Mouse (Mus musculus): ENCODE measurements around the gene Mlxip.

Gene Mlxip

GRCm38 (mm10) chr5:123394303-123394956 lies at the start of gene Mlxip:
Mlxip (plus strand) TSS chr5:123394798.
- peak; percentile 93 for DNase-seq

- peak; percentile 61 for DNase-seq
Observed at GRCm38 (mm10) chr5:123344963-123345852, 49.4 kb upstream of the Mlxip start.

GRCm38 (mm10) chr5:123345853-123346654 lies 48.5 kb upstream of the Mlxip start:
- DNase-seq, result peak; percentile 71

- DNase-seq, result no peak
Observed at GRCm38 (mm10) chr5:123346701-123347270, 47.8 kb upstream of the Mlxip start.

GRCm38 (mm10) chr5:123347985-123348384 lies 46.6 kb upstream of the Mlxip start:
- DNase-seq, result no peak

- DNase-seq, result no peak
Observed at GRCm38 (mm10) chr5:123350386-123350785, 44.2 kb upstream of the Mlxip start.

- DNase-seq, result no peak
Observed at GRCm38 (mm10) chr5:123355918-123356317, 38.7 kb upstream of the Mlxip start.

- no peak for DNase-seq
Observed at GRCm38 (mm10) chr5:123357253-123357652, 37.3 kb upstream of the Mlxip start.

- no peak for DNase-seq
Observed at GRCm38 (mm10) chr5:123359431-123359830, 35.2 kb upstream of the Mlxip start.

- DNase-seq, result no peak
Observed at GRCm38 (mm10) chr5:123362911-123363310, 31.7 kb upstream of the Mlxip start.

- DNase-seq, result peak; percentile 87
Observed at GRCm38 (mm10) chr5:123364302-123364971, 30.2 kb upstream of the Mlxip start.

- DNase-seq, result no peak
Observed at GRCm38 (mm10) chr5:123368869-123369488, 25.6 kb upstream of the Mlxip start.

GRCm38 (mm10) chr5:123370049-123370448 lies 24.5 kb upstream of the Mlxip start:
- DNase-seq, result no peak

GRCm38 (mm10) chr5:123375262-123375661 lies 19.3 kb upstream of the Mlxip start:
- no peak for DNase-seq

- DNase-seq, result no peak
Observed at GRCm38 (mm10) chr5:123375793-123376452, 18.7 kb upstream of the Mlxip start.

GRCm38 (mm10) chr5:123376569-123376968 lies 18.0 kb upstream of the Mlxip start:
- peak; percentile 77 for DNase-seq

- peak; percentile 79 for DNase-seq
Observed at GRCm38 (mm10) chr5:123377120-123377955, 17.3 kb upstream of the Mlxip start.

- no peak for DNase-seq
Observed at GRCm38 (mm10) chr5:123378712-123379111, 15.9 kb upstream of the Mlxip start.

GRCm38 (mm10) chr5:123379504-123379931 lies 15.1 kb upstream of the Mlxip start:
- DNase-seq, result no peak

GRCm38 (mm10) chr5:123381968-123382367 lies 12.6 kb upstream of the Mlxip start:
- DNase-seq, result no peak

All from cerebellum, adult 9-11 months (tissue).